Mouse (Mus musculus): ENCODE measurements around the gene Faf2.

The Faf2 gene

DNA sequence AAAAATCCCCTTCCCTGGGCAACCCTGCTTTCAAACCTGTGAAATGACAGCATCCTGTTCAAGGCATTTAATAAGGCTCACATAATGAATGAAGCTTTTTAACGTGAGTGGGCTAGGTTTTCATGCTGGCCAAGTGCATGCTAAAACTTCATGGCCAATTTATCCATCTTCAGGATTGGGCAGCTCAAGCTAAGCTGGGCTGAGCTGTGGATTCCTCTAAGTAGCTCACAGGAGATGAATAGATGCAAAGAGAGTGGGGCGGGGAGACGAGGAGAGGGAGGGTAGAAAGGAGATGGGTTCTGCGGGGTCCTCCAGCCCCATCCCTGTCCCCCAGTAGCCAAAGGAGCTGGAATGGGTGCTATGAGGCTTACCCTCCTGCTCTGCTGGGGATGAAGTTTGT is 17.4 kb upstream of the Faf2 start:
- in situ Hi-C loops (cut with MboI; ENCODE audit: unreplicated experiment in 2 of 2) = loop anchor here (25.0 kb wide), 2 partner anchors 142 to 817 kb away; partner anchors contain the start of gene Thoc3 (in 1 of the 2)

- in situ Hi-C loops (cut with MboI; ENCODE audit: unreplicated experiment in 2 of 2) = loop anchor here (25.0 kb wide), 2 partner anchors 143 to 818 kb away; partner anchors contain the start of gene Thoc3 (in 1 of the 2)
These were observed 16.2 kb upstream of the Faf2 start for GRCm38 (mm10) chr13:54605426-54605825.

DNA sequence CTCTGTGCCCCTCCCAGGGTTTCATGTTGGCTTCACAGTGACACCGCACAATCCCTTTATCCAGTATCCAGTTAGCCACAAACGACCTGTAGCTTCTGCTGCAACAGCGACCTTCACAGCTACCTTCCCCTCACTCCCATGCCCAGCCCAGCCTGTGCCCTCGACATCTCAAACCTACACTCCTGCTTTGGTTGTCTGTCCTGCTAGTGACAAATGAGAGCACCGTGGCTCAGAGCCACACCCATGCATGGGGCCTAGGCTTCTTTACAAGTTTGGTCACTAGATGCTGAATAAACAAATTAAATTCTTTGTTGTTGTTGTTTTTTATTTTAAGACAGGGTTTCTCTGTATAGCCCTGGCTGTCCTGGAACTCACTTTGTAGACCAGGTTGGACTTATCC is 14.4 kb upstream of the Faf2 start:
- in situ Hi-C loops (cut with MboI; ENCODE audit: unreplicated experiment in 2 of 2) = loop anchor here (25.0 kb wide), 2 partner anchors 145 to 820 kb away; partner anchors contain the start of gene Thoc3 (in 1 of the 2)

- in situ Hi-C loops (cut with MboI; ENCODE audit: unreplicated experiment in 2 of 2) = loop anchor here (25.0 kb wide), 2 partner anchors 146 to 821 kb away; partner anchors contain the start of gene Thoc3 (in 1 of the 2)
These were observed 13.6 kb upstream of the Faf2 start for GRCm38 (mm10) chr13:54608002-54608401.

DNA sequence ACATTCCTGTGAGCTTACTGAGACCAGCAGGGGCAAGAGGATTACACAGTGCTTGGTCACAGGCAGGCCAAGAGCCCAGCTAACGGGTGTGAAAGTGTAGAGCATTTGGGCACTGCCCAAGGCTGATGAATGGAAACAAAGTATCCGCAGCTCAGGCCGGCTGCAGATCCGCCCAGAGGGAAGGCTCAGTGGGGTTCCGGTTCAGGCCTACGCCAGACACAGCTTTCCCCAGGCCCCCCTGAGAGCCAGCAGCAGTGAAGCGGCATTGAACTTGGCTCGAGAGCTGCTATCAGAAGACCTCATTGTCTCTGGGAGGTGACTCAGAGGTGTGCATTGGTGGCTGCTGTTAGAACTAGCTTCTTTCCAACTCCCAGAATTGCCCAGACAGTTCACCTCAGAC is 12.9 kb upstream of the Faf2 start:
- in situ Hi-C loops (cut with MboI; ENCODE audit: unreplicated experiment in 2 of 2) = loop anchor here (25.0 kb wide), 2 partner anchors 146 to 821 kb away; partner anchors contain the start of gene Thoc3 (in 1 of the 2)

GRCm38 (mm10) chr13:54609301-54609700 is 12.3 kb upstream of the Faf2 start:
- in situ Hi-C loops (cut with MboI; ENCODE audit: unreplicated experiment in 2 of 2) = loop anchor here (25.0 kb wide), 2 partner anchors 147 to 822 kb away; partner anchors contain the start of gene Thoc3 (in 1 of the 2)

GRCm38 (mm10) chr13:54610613-54610971 is 11.0 kb upstream of the Faf2 start:
- in situ Hi-C loops (cut with MboI; ENCODE audit: unreplicated experiment in 2 of 2) = loop anchor here (25.0 kb wide), 2 partner anchors 148 to 823 kb away; partner anchors contain the start of gene Thoc3 (in 1 of the 2)

DNA sequence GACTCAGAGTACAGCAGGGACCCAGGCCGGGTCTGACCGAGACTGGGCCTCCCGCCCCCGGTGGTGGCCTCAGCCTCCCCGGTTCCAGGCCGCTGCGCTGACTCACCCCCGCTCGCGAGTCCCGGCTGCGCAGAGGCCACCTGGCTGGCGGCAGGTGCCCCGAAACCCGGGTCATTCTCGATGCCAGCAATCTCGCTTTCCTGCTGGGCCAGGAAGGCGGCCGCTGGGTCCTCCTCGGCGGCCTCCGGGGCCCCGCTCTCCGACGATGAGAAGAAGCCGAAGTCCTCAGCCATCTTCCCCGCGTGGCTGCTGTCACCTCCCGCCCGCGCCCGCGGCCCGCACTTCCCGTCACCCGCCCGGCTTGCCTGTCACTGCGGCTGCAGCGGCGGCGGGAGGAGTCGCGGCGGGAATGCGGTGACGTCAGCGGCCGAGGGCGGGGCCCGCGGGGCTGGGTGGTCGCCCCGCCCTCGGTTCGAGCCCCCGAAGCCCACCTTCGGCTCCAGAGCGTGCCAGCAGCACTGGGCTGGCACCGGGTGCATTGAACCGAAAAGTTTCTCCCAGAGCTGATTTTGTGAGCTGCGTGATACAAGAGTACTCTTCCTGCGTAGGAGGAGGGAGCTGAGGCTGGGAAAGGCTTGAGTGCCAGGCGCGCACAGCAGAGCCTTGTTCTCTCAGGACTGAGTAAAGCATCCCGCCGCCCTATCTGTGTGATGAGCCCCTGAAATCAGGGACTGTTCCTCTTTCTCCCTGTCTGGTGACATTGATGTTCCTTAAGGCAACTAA is 10.4 kb upstream of the Faf2 start, which contains the start of gene Cltb:
TSS of gene Cltb (minus strand) at position 373 of the 783 bp plus-strand sequence.
- in situ Hi-C loops (cut with MboI; ENCODE audit: unreplicated experiment in 2 of 2) = loop anchor here (25.0 kb wide), 2 partner anchors 149 to 824 kb away; partner anchors contain the start of gene Thoc3 (in 1 of the 2)

GRCm38 (mm10) chr13:54613141-54613540 is 8.4 kb upstream of the Faf2 start:
- in situ Hi-C loops (cut with MboI; ENCODE audit: unreplicated experiment in 2 of 2) = loop anchor here (25.0 kb wide), 2 partner anchors 151 to 826 kb away; partner anchors contain the start of gene Thoc3 (in 1 of the 2)

- in situ Hi-C loops (cut with MboI; ENCODE audit: unreplicated experiment in 2 of 2) = loop anchor here (25.0 kb wide), 2 partner anchors 154 to 829 kb away; partner anchors contain the start of gene Thoc3 (in 1 of the 2)
These were observed 5.3 kb upstream of the Faf2 start for GRCm38 (mm10) chr13:54616307-54616706.

DNA sequence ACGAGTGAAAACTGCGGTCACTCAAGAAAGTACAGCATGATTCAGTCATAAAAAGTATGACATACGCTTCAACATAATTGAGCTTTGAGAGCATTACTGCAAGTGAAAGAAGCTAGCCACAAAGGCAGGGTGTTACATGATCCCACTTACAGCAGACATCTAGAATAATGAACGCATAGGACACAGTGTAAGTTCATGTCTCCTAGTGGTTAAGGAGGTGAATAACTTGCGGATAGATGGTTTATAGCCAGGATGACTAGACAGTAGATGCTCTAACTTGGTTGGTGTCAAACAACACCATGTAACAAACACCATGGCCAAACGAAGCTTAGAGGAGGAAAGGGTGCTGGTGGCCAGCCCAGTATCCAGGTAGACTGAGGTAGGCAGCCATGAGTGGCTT is 4.6 kb upstream of the Faf2 start:
- in situ Hi-C loops (cut with MboI; ENCODE audit: unreplicated experiment in 2 of 2) = loop anchor here (25.0 kb wide), 2 partner anchors 155 to 830 kb away; partner anchors contain the start of gene Thoc3 (in 1 of the 2)

DNA sequence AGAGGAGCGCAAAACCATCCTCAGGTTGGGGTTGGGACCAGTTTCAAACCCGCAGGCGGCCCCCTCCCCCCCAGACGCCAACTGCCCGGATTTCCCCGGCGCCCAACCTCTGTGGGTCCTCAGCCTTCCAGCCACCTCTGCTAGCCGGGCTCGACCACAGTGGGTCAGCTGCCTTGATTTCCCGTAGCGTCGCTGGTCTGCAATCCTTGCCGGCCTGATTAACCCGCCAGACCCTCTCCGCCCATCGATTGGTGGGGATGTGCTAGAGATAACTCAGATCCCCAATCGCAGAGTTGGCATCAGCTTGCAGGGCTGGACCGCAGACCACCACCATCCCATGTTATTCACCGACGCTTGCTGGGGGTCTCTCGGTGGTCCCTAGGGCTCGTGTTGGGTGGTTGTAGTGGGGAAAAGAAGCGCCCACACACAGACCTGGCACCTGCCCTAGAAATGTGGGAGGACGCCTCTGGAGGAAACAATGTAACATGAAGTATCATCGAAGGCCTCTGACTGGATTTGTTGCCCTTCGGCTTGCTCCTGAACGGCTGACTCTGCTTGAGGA is 457 bp downstream of the Faf2 start:
- in situ Hi-C loops (cut with MboI; ENCODE audit: unreplicated experiment in 2 of 2) = loop anchor here (10.0 to 25.0 kb wide), 6 partner anchors 160 to 835 kb away; partner anchors contain the start of genes Cplx2 (in 1 of the 2) and Thoc3 (in 1 of the 2)

DNA sequence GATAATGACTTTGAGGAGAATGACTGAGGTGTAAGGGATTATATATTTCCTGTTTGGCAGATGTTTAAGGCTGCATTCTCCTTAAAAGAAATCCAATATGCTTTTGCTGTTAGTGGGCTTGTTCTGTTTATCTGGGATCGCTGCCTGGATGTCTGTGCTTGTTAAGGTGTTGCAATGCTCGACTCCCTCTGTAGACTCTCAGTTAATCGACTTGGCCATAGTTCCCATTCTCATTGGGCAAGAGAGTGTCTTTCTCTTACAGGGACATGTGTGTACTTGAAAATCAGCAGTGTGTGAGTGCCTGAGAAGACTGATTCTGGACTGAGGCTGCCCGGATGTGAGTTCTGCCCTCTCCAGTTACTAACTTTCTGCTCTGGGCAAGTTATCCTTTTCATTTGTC is 7.5 kb downstream of the Faf2 start:
- in situ Hi-C loops (cut with MboI; ENCODE audit: unreplicated experiment in 2 of 2) = loop anchor here in 1 of 2 experiments (10.0 kb wide), 4 partner anchors 174 to 514 kb away; partner anchors contain the start of gene Cplx2

- in situ Hi-C loops (cut with MboI; ENCODE audit: unreplicated experiment in 2 of 2) = no loop called here
These were observed 11.2 kb downstream of the Faf2 start for GRCm38 (mm10) chr13:54632731-54633277.

DNA sequence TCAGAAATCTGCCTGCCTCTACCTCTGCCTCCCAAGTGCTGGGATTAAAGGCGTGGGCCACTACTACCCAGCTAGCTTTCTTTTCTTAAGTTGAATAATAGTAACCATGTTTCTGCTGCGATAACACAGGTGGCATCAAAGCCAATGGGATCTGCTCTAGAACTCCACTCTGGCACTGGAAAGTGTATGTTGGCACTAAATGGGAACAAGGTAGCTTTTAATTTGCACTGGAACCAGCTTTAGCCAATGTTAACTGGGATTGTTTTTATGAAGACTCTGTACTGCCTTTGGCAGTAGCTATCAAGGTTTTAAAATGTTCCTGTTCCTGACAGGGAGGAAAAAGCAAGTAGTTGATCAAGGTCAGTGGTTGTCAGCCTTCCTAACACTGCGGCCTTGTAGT is 13.4 kb downstream of the Faf2 start:
- in situ Hi-C loops (cut with MboI; ENCODE audit: unreplicated experiment in 2 of 2) = no loop called here

DNA sequence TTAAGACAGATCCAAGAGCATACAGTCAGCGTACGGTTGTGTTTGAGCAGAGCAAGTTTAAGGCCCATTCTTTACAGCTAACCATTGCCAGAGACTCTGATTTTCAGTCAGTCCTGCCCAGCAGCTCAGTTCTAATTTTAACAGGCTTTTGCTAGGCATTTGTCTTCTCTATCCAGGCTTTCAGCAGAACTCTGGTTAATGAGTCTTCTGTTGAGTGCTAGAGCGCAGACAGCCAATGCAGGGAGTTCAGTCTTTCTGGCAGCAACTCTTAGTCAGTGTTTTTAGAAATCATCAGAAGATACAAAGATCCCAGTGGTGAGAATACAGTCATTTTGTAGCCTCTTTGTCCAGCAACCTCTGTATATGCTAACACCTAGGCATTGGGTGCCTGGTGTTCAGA is 28.9 kb downstream of the Faf2 start:
- in situ Hi-C loops (cut with MboI; ENCODE audit: unreplicated experiment in 2 of 2) = no loop called here

GRCm38 (mm10) chr13:54660877-54661276 is 39.3 kb downstream of the Faf2 start:
- in situ Hi-C loops (cut with MboI; ENCODE audit: unreplicated experiment in 2 of 2) = no loop called here

GRCm38 (mm10) chr13:54661358-54661757 is 39.8 kb downstream of the Faf2 start:
- in situ Hi-C loops (cut with MboI; ENCODE audit: unreplicated experiment in 2 of 2) = no loop called here

DNA sequence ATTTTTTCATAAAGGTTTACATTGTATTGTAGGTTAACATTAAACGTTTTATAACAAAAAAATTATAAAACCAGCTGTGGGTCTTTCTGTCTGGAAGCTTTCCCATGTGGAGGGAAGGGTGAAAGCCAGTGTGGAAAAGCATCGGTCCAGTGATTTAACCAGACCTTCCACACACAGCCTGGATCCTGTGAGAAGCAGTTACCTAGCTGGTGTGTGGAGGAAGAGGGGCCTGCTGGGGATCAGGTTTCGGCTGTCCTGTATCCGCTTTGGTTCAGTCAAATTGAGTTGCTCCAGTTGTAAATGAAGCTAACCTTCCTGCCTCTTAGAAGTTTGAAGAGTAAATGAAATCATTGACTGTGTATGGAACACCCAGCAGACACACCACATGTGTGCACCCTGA is 42.4 kb downstream of the Faf2 start:
- in situ Hi-C loops (cut with MboI; ENCODE audit: unreplicated experiment in 2 of 2) = no loop called here

DNA sequence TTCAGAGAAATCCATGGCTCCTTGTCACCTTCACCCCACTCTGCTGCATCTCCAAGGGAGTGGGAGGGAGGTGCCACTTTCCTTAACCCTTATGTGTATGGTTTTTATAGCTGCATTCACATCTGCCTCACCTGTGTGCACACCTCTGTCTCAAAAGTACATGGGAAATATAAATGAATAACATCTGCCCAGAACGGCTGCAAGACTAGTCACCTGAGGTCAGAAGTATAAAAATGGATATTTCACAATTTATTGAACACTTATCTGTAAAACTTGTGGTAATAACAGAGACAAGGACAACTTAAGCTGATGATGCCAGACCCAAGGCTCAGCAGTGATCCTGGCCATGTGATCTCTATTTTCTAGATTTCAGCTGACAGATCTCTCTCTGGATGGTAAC is 42.9 kb downstream of the Faf2 start:
- in situ Hi-C loops (cut with MboI; ENCODE audit: unreplicated experiment in 2 of 2) = no loop called here

GRCm38 (mm10) chr13:54665062-54665461 is 43.5 kb downstream of the Faf2 start:
- in situ Hi-C loops (cut with MboI; ENCODE audit: unreplicated experiment in 2 of 2) = no loop called here
